In the genomic region with DNA sequence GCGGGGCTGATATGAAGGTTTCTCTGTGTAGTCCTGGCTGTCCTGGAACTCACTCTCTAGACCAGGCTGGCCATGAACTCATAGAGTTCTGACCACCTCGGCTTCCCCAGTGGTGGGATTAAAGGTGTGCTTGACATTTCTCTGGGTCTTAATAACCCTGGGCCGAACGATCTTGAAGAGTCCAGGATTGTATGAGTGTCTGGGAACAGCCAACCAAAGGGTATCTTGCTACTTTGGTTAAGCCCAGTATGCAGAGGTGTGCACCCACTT, we compare ENCODE assay signal across 7 mouse cellular contexts. TPM values are rescaled to one million over a fixed set of nuclear protein-coding genes. Genes with fewer than 3 reads are reported as not detected.
A peak's percentile ranks its signal among the peaks of the same experiment; 100 is the strongest.
DNase-seq lines count a peak whose midpoint lies in the region; ATAC-seq lines count a peak whose summit lies in the region.

No protein-coding gene starts in this region.

- no peak for ATAC-seq in lung, embryonic 16.5 days (ENCODE audit: low read depth)
- ATAC-seq in forebrain, embryonic 16.5 days, result no peak
- ATAC-seq in limb, embryonic 15.5 days (ENCODE audit: insufficient number of reproducible peaks, low FRiP score, low TSS enrichment, low read depth), result no peak
- no peak for ATAC-seq in stomach, embryonic 15.5 days (ENCODE audit: insufficient read depth, low FRiP score, low read depth)
- no peak for ATAC-seq in erythroid progenitor cell, adult 5-6 weeks (replicated peaks; ENCODE audit: low FRiP score, poor library complexity, severe bottlenecking)

- peaks cover 41% of the 10 kb centered on the region for H3K4me1 ChIP-seq in lung, embryonic 16.5 days (replicated peaks; ENCODE audit: control insufficient read depth, insufficient read depth, low read length)
- H3K4me1 ChIP-seq in forebrain, embryonic 16.5 days (replicated peaks; ENCODE audit: control insufficient read depth, insufficient read depth, low read length), result peaks cover 20% of the 10 kb centered on the region
- peaks cover 46% of the 10 kb centered on the region for H3K4me1 ChIP-seq in limb, embryonic 15.5 days
- H3K4me1 ChIP-seq in stomach, embryonic 15.5 days, result peaks cover 30% of the 10 kb centered on the region

- peak overlapping the region; percentile 88 for H3K27ac ChIP-seq in lung, embryonic 16.5 days (ENCODE audit: low read length)
- H3K27ac ChIP-seq in forebrain, embryonic 16.5 days (ENCODE audit: low read length), result no peak overlapping the region
- peak overlapping the region; percentile 82 for H3K27ac ChIP-seq in limb, embryonic 15.5 days
- peak overlapping the region; percentile 90 for H3K27ac ChIP-seq in stomach, embryonic 15.5 days

- no peaks in the 10 kb centered on the region for H3K36me3 ChIP-seq in lung, embryonic 16.5 days (ENCODE audit: control insufficient read depth, insufficient read depth, low read length)
- H3K36me3 ChIP-seq in forebrain, embryonic 16.5 days (ENCODE audit: control insufficient read depth, insufficient read depth), result no peaks in the 10 kb centered on the region
- 0 out of 2 replicates have a peak, but pooled peaks cover 1% of the 10 kb centered on the region for H3K36me3 ChIP-seq in limb, embryonic 15.5 days
- no peaks in the 10 kb centered on the region for H3K36me3 ChIP-seq in stomach, embryonic 15.5 days

- peak overlapping the region; percentile 59 for H3K9ac ChIP-seq in lung, embryonic 16.5 days (ENCODE audit: low read length)
- H3K9ac ChIP-seq in forebrain, embryonic 16.5 days (replicated peaks; ENCODE audit: low read depth, low read length), result peak overlapping the region; percentile 65; the same call in 1 of the 2 replicates
- no peak overlapping the region for H3K9ac ChIP-seq in limb, embryonic 15.5 days
- H3K9ac ChIP-seq in stomach, embryonic 15.5 days, result peak overlapping the region; percentile 39; the same call in 1 of the 2 replicates

- peak overlapping the region; percentile 53 for H3K4me2 ChIP-seq in lung, embryonic 16.5 days (ENCODE audit: low read depth, low read length)
- H3K4me2 ChIP-seq in forebrain, embryonic 16.5 days (ENCODE audit: low read length), result peak overlapping the region; percentile 60
- peak overlapping the region; percentile 56; the same call in 1 of the 2 replicates for H3K4me2 ChIP-seq in limb, embryonic 15.5 days
- H3K4me2 ChIP-seq in stomach, embryonic 15.5 days, result peak overlapping the region; percentile 55

- WGBS in lung, embryonic 16.5 days, result 41% methylated on average over 4 of the region's 4 CpGs
- WGBS in forebrain, embryonic 16.5 days, result 77% methylated on average over 4 of the region's 4 CpGs
- WGBS in limb, embryonic 15.5 days, result 66% methylated on average over 4 of the region's 4 CpGs
- WGBS in stomach, embryonic 15.5 days, result 56% methylated on average over 4 of the region's 4 CpGs

- no peak for DNase-seq in lung, adult 18-20 months
- DNase-seq in B cell, adult 2 months, result no peak

- no peaks in the 10 kb centered on the region for H3K27me3 ChIP-seq in lung, embryonic 16.5 days (ENCODE audit: control insufficient read depth, insufficient read depth, low read depth, low read length)
- H3K27me3 ChIP-seq in forebrain, embryonic 16.5 days (replicated peaks; ENCODE audit: control insufficient read depth, insufficient read depth, low read length), result no peaks in the 10 kb centered on the region
- no peaks in the 10 kb centered on the region for H3K27me3 ChIP-seq in limb, embryonic 15.5 days
- no peaks in the 10 kb centered on the region for H3K27me3 ChIP-seq in stomach, embryonic 15.5 days (replicated peaks)

- peak overlapping the region; percentile 32; the same call in 1 of the 2 replicates for H3K4me3 ChIP-seq in lung, embryonic 16.5 days (ENCODE audit: low read length)
- peak overlapping the region; percentile 37; the same call in 1 of the 2 replicates for H3K4me3 ChIP-seq in forebrain, embryonic 16.5 days (replicated peaks; ENCODE audit: low read length)
- peak overlapping the region; percentile 32; the same call in 1 of the 2 replicates for H3K4me3 ChIP-seq in limb, embryonic 15.5 days
- H3K4me3 ChIP-seq in stomach, embryonic 15.5 days (replicated peaks), result peak overlapping the region; percentile 27

- no peaks in the 10 kb centered on the region for H3K9me3 ChIP-seq in lung, embryonic 16.5 days (ENCODE audit: control insufficient read depth, low read length)
- H3K9me3 ChIP-seq in forebrain, embryonic 16.5 days (ENCODE audit: control insufficient read depth, low read length), result no peaks in the 10 kb centered on the region
- no peaks in the 10 kb centered on the region for H3K9me3 ChIP-seq in limb, embryonic 15.5 days
- H3K9me3 ChIP-seq in stomach, embryonic 15.5 days, result no peaks in the 10 kb centered on the region

RNA-seq across cellular contexts. Expression of a gene that starts 0.2 kb away (rescaled TPM):
- 38.1 and 39.5 TPM in 2 replicates for polyA plus RNA-seq in lung, embryonic 16.5 days (2015; fragmentation: Nextera tagmentation; extraction: Ambion mirVana)
- polyA plus RNA-seq in forebrain, embryonic 16.5 days (2015; fragmentation: Nextera tagmentation; extraction: Ambion mirVana), result 5.6 and 6.4 TPM in 2 replicates
- polyA plus RNA-seq in limb, embryonic 15.5 days (2015; fragmentation: Nextera tagmentation; extraction: Ambion mirVana), result 52.3 and 60.8 TPM in 2 replicates
- polyA plus RNA-seq in stomach, embryonic 15.5 days (2015; fragmentation: Nextera tagmentation; extraction: Ambion mirVana), result 23.9 and 25.0 TPM in 2 replicates
- 4.3 TPM in 1 of 2 replicates, not detected in the other for total RNA-seq in erythroid progenitor cell, adult 5-6 weeks (2015; ENCODE audit: low replicate concordance)
- total RNA-seq in erythroid progenitor cell, adult 5-6 weeks (2017; ENCODE audit: low replicate concordance), result not detected in 2 replicates

RNA-seq across cellular contexts. Expression of a gene that starts 13.1 kb away (rescaled TPM):
- polyA plus RNA-seq in lung, embryonic 16.5 days (2015; fragmentation: Nextera tagmentation; extraction: Ambion mirVana), result 0.05 TPM in 1 of 2 replicates, not detected in the other
- 1.1 and 1.8 TPM in 2 replicates for polyA plus RNA-seq in forebrain, embryonic 16.5 days (2015; fragmentation: Nextera tagmentation; extraction: Ambion mirVana)
- 0.04 TPM in 1 of 2 replicates, not detected in the other for polyA plus RNA-seq in limb, embryonic 15.5 days (2015; fragmentation: Nextera tagmentation; extraction: Ambion mirVana)
- 0.18 and 0.44 TPM in 2 replicates for polyA plus RNA-seq in stomach, embryonic 15.5 days (2015; fragmentation: Nextera tagmentation; extraction: Ambion mirVana)
- total RNA-seq in erythroid progenitor cell, adult 5-6 weeks (2015; ENCODE audit: low replicate concordance), result not detected in 2 replicates
- not detected in 2 replicates for total RNA-seq in erythroid progenitor cell, adult 5-6 weeks (2017; ENCODE audit: low replicate concordance)

RNA-seq across cellular contexts. Expression of a gene that starts 36.3 kb away (rescaled TPM):
- 0.39 and 1.2 TPM in 2 replicates for polyA plus RNA-seq in lung, embryonic 16.5 days (2015; fragmentation: Nextera tagmentation; extraction: Ambion mirVana)
- not detected in 2 replicates for polyA plus RNA-seq in forebrain, embryonic 16.5 days (2015; fragmentation: Nextera tagmentation; extraction: Ambion mirVana)
- 0.36 and 0.42 TPM in 2 replicates for polyA plus RNA-seq in limb, embryonic 15.5 days (2015; fragmentation: Nextera tagmentation; extraction: Ambion mirVana)
- 0.53 and 0.69 TPM in 2 replicates for polyA plus RNA-seq in stomach, embryonic 15.5 days (2015; fragmentation: Nextera tagmentation; extraction: Ambion mirVana)
- total RNA-seq in erythroid progenitor cell, adult 5-6 weeks (2015; ENCODE audit: low replicate concordance), result 2.9 and 10.5 TPM in 2 replicates
- 2.2 and 3.9 TPM in 2 replicates for total RNA-seq in erythroid progenitor cell, adult 5-6 weeks (2017; ENCODE audit: low replicate concordance)

RNA-seq across cellular contexts. Expression of a gene that starts 41.2 kb away (rescaled TPM):
- polyA plus RNA-seq in lung, embryonic 16.5 days (2015; fragmentation: Nextera tagmentation; extraction: Ambion mirVana), result 23.4 and 39.3 TPM in 2 replicates
- 3.6 and 5.1 TPM in 2 replicates for polyA plus RNA-seq in forebrain, embryonic 16.5 days (2015; fragmentation: Nextera tagmentation; extraction: Ambion mirVana)
- 37.0 and 41.1 TPM in 2 replicates for polyA plus RNA-seq in limb, embryonic 15.5 days (2015; fragmentation: Nextera tagmentation; extraction: Ambion mirVana)
- 26.5 and 36.5 TPM in 2 replicates for polyA plus RNA-seq in stomach, embryonic 15.5 days (2015; fragmentation: Nextera tagmentation; extraction: Ambion mirVana)
- total RNA-seq in erythroid progenitor cell, adult 5-6 weeks (2015; ENCODE audit: low replicate concordance), result 126 and 259 TPM in 2 replicates
- 61.6 and 79.4 TPM in 2 replicates for total RNA-seq in erythroid progenitor cell, adult 5-6 weeks (2017; ENCODE audit: low replicate concordance)
